Mouse (Mus musculus) testis, postnatal 14 days (tissue): Measurements from ENCODE around the gene Ttpal.
A peak's percentile ranks its signal among the peaks of the same experiment; 100 is the strongest.

Experiments
- DNase-seq: peaks from one replicate; pipeline ENCODE4 v3.0.0; 2021; ENCODE audit warnings: low spot score

Gene Ttpal

GRCm38 (mm10) chr2:163602101-163602971 lies at the start of gene Ttpal:
Ttpal (plus strand) TSS chr2:163602314.
- peak; percentile 88 for DNase-seq

DNA sequence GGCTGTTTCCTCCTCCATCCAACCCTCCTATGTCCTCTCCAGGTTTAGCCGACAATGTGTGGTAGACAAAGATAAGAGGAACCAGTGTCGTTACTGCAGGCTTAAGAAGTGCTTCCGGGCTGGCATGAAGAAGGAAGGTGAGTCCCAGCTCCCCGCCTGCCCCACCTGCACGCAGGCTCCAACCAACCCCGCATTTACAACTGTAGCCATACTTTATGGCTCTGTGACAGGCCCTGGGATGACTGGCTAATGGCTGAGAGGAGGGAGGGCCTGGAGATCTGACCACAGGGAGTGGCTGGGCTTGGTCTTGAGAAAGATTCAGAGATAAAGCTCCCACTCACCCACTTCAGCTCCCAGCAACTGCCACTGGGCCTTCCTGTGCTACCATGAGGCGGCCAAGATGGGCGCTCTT lies 49.6 kb upstream of the Ttpal start:
- DNase-seq: no peak

GRCm38 (mm10) chr2:163554425-163554982 lies 47.6 kb upstream of the Ttpal start:
- no peak for DNase-seq

DNA sequence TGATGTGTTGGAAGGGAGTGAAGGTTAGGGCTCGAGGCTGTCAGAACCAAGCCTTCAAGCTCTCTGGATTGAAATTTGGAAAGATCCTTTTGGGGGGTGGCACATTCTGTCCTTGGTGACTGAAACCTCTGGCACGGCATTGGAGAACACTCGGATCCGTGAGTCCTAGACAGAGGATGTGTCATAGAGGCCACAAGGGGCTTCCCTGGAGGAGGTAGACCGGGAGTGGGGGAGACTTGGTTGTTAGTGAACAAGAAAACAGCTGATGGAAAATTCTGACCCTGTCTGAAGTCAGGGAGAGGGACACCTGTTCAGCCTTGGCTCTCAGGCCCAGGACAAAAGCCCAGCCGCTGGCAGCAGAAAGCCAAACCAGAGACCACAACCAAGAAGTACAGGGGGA lies 47.1 kb upstream of the Ttpal start:
- no peak for DNase-seq

- DNase-seq: no peak
Observed at GRCm38 (mm10) chr2:163555417-163555816, 46.7 kb upstream of the Ttpal start.

DNA sequence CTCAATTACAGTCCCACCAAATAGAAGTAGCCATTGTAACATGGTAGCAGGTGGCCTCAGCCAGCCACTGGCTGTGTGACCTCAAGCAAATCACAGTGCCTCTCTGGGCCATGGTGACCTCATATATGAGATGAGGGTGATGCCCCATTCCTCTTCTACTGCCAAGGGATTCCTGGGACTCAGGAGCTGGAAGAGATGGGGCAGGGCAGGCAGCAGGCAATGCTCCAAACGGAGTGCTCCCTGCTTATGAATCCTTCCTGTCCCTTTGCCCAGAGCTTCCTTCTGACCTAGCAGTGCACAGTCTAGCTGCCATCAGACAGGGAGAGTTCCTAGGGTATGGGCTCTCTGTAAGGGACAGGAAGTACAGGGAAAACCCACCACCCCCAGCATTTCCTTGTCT lies 43.6 kb upstream of the Ttpal start:
- DNase-seq: no peak

GRCm38 (mm10) chr2:163559236-163559635 lies 42.9 kb upstream of the Ttpal start:
- no peak for DNase-seq

DNA sequence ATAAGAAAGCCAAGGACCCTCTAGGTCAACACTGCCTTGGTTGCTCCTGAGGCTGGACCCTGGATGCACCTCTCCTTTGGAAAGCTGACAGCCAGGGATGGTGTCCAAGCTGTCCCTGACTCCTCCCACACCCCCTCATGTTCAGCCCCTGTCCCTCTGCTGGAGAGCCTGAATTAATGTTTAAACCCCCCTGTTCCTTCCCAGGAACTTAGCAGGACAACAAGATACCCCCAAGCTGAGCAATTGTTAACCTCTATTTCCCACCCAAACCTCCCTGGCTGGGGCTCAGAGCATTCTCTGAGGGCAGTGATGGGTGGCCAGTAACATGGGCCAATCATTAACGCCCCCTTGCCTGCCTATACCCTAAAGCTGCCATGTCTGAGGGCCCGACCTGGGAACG lies 41.9 kb upstream of the Ttpal start:
- no peak for DNase-seq

DNA sequence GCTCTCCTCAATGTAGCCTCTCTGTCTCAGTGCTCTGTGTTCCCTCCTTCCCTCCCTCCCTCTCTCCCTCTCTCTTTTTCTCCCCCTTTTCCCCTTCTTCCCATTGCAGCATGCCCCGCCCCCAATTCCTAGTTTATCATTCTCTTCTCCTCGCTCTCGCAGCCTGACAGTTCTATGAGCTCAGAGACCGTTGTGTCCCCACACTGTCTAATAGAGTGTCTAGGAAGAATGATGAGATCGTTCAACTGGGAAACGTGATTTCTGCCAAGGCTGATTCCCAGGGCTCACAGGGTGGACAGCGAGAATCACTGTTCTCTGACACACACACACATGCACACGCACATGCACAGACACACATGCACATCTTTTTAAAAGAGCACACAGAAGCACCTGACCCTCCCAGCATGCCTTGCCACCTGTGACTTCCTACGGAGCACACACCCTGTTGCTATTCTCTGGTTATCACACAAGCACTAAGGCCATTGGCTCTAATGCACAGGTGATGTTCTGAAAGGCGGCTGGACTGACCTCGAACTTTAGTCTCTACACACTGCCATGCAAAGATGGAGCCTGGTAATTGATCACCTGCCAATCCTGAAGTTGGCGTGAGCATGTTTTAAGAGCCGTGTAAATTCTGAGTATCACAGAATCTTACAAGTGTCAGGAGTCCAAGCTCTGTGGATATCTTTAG lies 40.7 kb upstream of the Ttpal start:
- no peak for DNase-seq

DNA sequence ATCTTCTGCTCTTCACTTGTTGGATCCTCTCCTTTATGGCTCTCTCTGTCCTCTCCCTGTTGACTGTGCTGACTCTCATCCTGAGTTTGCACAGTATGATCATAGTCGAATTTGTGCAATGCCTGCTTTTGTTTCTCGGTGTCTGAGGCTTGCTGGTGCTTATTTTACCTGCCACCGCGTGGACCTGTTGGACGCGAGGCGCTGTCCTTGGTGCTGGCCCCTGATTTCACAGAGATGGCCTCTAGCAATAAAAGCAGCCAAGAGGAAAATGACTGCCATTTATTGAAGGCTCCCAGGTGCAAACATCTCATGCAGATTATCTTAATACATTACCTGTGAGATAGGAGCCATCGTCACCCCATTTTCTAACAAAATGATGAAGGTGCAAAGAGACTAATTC lies 37.5 kb upstream of the Ttpal start:
- DNase-seq: no peak

DNA sequence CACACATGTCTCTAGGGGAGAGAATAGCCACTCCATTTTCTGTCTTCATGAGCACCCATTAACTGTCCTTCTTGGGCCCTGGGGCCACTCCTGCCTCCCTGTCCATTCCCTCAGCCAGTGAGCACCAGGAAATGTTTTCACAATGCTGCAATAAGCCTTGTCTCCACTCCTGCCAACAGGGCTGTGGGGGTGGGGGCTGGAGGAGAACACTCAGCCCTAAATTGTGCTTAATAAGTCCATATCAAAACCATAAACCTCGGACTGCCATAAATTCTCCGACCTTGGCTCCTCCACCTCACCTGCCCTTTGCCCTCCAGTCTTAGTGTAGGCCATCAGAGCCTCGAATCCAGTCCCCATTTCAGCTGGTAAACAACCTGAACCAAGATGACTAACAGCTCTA lies 27.8 kb upstream of the Ttpal start:
- peak; percentile 31 for DNase-seq

DNA sequence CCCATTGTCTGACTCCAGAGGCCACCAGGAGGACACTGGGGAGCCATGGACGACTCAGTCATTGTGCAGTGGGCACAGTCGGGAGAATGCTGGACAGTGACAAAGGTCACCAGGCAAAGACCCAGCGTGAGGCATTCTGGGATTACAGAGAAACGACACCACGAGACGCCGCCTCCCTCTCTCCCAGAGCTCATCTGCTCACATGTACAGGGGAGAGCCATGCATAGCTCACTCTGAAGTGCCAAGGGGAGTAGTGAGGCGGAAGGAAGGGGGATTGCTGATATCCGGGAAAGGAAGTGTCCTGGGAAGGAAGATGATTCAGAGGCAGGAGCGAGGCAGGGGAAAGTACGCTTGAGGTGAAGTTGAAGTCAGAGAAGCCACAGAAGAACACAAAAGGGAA lies 26.9 kb upstream of the Ttpal start:
- DNase-seq: no peak

- DNase-seq: no peak
Observed at GRCm38 (mm10) chr2:163577986-163578385, 24.1 kb upstream of the Ttpal start.

- peak; percentile 39 for DNase-seq
Observed at GRCm38 (mm10) chr2:163580069-163580945, 21.8 kb upstream of the Ttpal start.

- no peak for DNase-seq
Observed at GRCm38 (mm10) chr2:163583226-163584087, 18.7 kb upstream of the Ttpal start.

GRCm38 (mm10) chr2:163584088-163584426 lies 18.1 kb upstream of the Ttpal start:
- DNase-seq: no peak

DNA sequence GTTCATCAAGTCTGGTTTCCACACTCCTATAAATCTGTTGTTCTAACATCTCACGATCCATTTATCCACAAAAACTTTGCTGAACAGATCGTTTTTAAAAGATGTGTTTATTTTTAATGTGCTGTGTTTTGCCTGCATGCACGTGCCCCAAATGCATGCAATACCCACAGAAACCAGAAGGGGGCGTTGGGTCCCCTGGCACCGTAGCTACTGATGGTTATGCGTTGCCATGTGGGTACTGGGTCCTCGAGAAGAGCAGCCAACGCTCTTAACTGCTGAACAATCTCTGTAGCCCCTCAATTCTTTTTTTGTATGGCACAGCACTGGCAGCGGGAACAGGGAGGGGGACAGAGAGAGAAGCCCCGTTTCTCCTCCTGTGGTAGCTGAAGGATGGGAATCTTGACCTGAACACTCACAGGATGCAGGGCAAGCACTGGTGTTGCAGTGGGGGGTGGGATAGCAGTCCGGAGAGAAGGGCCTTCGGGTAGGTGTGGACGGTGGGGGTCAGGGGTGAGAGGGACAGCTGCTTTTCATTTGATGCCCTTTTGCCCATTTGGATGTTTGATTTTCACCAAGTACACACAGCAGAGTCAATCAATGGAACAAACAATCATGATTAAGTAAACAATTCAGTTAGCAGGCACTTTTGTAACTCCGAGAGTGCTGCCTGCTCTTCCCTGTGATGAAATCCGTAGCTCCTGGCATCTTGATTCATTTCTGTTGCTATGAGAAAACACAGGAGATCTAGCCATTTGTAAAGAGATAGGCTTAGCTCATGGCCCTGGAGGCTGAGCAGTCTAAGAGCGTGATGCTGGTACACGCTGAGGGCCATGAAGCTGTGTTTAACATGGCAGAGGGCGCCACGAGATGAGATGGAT lies 15.5 kb upstream of the Ttpal start:
- DNase-seq: peak; percentile 46

DNA sequence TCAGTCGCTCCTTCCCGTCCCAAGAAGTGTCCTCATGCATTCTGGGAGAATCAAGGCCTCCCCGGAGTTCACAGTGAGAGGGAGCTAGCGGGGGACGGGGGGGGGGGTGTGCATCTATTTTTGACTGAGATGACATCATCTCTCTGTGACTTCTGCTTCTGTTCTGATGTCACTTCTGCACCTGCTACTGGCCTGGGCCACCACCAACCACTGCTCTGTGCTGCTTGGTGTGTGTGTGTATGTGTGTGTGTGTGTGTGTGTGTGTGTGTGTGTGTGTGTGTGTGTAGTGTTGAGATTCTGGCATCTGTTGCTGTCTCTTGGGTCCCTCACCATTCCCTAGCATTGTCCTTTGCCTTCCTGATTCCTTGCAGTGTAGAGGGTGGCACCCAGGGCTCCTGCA lies 14.6 kb upstream of the Ttpal start:
- DNase-seq: no peak

- no peak for DNase-seq
Observed at GRCm38 (mm10) chr2:163590211-163590610, 11.9 kb upstream of the Ttpal start.

GRCm38 (mm10) chr2:163590996-163591395 lies 11.1 kb upstream of the Ttpal start:
- no peak for DNase-seq
